Mouse (Mus musculus) brown adipose tissue, adult 24 weeks (tissue): Measurements from ENCODE around the gene Nfe2l1. TPM values are rescaled to one million over a fixed set of nuclear protein-coding genes. Genes with fewer than 3 reads are reported as not detected.
"Not testable (repeated sequence)": the region's sequence is repeated elsewhere in the genome, so short reads cannot be mapped to it uniquely, and the experiment has no call there.

ENCODE experiments used
- H3K27ac ChIP-seq: fragments of 200-500 bp; replicated peaks from 2 replicates; pipeline ENCODE4 v1.5.1; 2012; ENCODE audit warnings: low read depth, mild to moderate bottlenecking, low read length
- H3K4me1 ChIP-seq: fragments of 200-500 bp; 2 replicates; pipeline ENCODE4 v1.6.1; 2012; ENCODE audit warnings: low read length, mixed read lengths; ENCODE audit not compliant: control insufficient read depth, insufficient read depth, insufficient read length
- H3K4me3 ChIP-seq: fragments of 200-500 bp; 2 replicates; pipeline ENCODE4 v1.5.1; 2012; ENCODE audit warnings: low read depth, mild to moderate bottlenecking, low read length, moderate library complexity; ENCODE audit not compliant: insufficient read depth
- polyA plus RNA-seq: library from polyadenylated mRNA; stranded (reverse); fragments of >200 nt; gene quantifications from 2 replicates; pipeline ENCODE4 v1.2.4, GENCODE M21; 2012; ENCODE audit not compliant: missing spikeins, insufficient read depth, insufficient read length

Gene Nfe2l1
- polyA plus RNA-seq, 1 experiment = 448 TPM

- Histone ChIP-seq H3K4me3 (no peak overlapping the region), H3K27ac (no peak overlapping the region), H3K4me1 (peaks cover 2% of the 10 kb centered on the region)
Measured at GRCm38 (mm10) chr11:96816979-96817378, 12.8 kb downstream of the Nfe2l1 start.

GRCm38 (mm10) chr11:96816494-96816893 lies 13.3 kb downstream of the Nfe2l1 start:
- no peak overlapping the region for H3K4me3 ChIP-seq
- H3K4me1 ChIP-seq = peaks cover 2% of the 10 kb centered on the region
- no peak overlapping the region for H3K27ac ChIP-seq

DNA sequence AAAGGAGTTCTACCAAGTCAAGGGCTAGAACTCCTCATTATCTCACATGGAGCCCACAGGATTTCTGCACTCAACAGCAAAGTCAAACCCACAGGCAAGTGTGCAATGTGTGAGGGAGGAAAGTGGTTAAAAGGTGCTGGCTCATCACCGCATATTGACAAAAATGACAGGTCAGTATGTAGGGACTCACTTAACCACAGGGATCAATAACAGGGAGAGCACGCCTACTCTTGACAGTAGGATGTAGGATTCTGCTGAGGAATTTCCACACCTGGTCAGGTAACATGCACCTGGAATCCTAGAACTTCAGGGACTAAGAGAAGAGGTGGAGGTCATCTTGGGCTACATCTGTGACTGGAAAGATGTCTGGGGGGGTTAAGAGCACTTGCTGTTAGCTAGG lies 13.9 kb downstream of the Nfe2l1 start:
- H3K4me1 ChIP-seq = peaks cover 2% of the 10 kb centered on the region
- no peak overlapping the region for H3K4me3 ChIP-seq

DNA sequence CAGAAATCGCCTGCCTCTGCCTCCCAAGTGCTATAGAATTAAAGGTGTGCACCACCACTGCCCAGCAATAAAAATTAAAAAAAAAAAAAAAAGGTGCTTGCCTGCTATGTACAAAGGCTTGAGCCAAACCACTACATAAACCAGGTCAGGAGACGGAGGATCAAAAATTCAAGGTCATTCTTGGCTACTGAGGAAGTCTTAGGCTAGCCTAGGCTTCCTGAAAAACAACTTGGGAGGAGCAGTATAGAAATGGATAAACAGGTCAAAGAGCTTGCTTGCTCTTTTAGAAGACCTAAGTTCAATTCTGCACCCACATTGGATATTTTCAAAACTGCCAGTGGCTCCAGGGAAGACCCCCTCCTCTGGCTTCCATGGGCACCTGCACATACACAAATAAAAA lies 15.3 kb downstream of the Nfe2l1 start:
- no peak overlapping the region for H3K4me3 ChIP-seq
- H3K4me1 ChIP-seq = peaks cover 2% of the 10 kb centered on the region
- no peak overlapping the region for H3K27ac ChIP-seq

More for the DNA sequence above, 13.9 kb downstream of the Nfe2l1 start:
- no peak overlapping the region for H3K27ac ChIP-seq

- no peak overlapping the region for H3K4me3 ChIP-seq
- H3K27ac ChIP-seq = no peak overlapping the region
- peaks cover 2% of the 10 kb centered on the region for H3K4me1 ChIP-seq
Measured at GRCm38 (mm10) chr11:96813920-96814319, 15.8 kb downstream of the Nfe2l1 start.

GRCm38 (mm10) chr11:96813455-96813854 lies 16.3 kb downstream of the Nfe2l1 start:
- H3K4me3 ChIP-seq = no peak overlapping the region
- peaks cover 2% of the 10 kb centered on the region for H3K4me1 ChIP-seq
- no peak overlapping the region for H3K27ac ChIP-seq

- not testable (repeated sequence) for H3K4me1 ChIP-seq, H3K4me3 ChIP-seq, H3K27ac ChIP-seq
Measured at GRCm38 (mm10) chr11:96811188-96811587, 18.6 kb downstream of the Nfe2l1 start.

DNA sequence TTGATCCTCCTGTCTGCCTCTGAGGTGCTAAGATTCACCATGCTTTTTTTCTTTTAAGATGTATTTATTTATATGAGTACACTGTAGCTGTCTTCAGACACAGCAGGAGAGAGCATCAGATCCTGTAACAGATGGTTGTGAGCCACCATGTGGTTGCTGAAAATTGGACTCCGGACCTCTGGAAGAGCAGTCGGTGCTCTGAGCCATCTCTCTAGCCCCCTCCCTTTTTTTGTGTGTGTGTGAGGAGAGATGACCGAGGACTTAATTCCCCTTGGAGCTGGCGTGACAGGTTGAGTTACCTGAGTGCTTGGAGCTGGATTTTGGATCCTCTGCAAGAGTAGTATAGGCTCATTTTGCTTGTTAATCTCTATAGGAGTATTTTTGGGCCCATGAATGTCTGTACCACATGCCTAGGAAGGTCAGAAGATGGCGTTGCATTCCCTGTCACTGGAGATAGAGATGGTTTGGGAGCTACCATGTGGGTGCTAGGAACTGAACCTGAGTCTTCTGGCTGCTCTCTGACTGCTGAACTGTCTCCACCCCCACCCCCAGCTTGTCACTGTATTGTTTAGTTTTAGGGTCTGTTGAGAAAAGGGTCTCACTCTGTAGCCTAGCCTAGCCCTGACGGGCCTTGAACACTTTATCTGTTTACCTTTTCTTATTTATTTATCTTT lies 20.1 kb downstream of the Nfe2l1 start:
- no peak overlapping the region for H3K27ac ChIP-seq
- peaks cover 2% of the 10 kb centered on the region for H3K4me1 ChIP-seq
- H3K4me3 ChIP-seq = no peak overlapping the region

DNA sequence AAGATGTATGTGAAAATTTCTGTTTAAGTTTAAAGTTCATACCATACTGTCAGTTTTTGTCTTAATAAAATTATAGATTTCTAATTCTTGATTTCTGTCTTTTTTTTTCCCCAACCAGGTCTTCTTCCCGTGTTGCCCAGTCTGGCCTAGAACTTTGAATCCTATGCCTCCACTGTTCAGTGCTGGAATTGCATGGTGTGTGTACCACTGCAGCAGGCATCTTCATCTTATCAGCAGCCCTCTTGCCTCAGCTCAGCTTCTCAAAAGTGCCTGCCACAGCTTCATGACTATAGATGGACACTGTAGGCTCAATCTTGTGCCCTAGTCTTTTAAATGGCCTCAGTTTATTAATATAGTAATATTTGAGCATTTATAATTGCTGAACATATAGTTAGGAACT lies 21.7 kb downstream of the Nfe2l1 start:
- no peak overlapping the region for H3K4me3 ChIP-seq
- H3K27ac ChIP-seq = no peak overlapping the region

DNA sequence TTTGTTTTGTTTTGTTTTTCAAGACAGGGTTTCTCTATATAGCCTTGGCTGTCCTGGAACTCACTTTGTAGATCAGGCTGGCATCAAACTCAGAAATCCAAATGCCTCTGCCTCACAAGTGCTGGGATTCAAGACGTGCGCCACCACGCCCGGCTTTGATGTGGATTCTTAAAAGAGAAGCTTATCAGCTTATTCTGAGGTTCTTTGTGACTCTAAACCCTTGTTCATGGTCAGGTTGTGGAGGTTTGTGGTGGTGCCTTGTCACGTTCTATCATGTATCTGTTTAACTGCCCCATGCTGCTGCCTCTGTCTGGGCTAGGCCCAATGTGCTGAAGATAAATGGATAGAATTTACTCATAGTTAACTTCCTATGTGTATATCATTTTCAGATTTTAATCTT lies 24.2 kb downstream of the Nfe2l1 start:
- no peak overlapping the region for H3K4me3 ChIP-seq
- H3K4me1 ChIP-seq = no peaks in the 10 kb centered on the region
- no peak overlapping the region for H3K27ac ChIP-seq

More for the DNA sequence above, 21.7 kb downstream of the Nfe2l1 start:
- H3K4me1 ChIP-seq = no peaks in the 10 kb centered on the region; the same call in 1 of the 2 replicates

DNA sequence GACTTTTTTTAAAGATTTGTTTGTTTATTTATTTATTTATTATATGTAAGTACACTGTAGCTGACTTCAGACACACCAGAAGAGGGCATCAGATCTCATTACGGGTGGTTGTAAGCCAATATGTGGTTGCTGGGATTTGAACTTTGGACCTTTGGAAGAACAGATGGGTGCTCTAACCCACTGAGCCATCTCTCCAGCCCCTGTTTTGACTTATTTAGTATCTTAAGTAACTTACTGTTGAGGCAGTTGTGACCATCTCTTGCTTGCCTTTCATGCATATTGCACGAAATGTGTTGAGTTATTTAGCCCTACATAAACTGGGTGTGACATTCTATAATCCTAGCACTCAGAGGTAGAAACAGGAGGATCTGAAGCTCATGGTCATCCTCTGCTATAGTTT lies 30.3 kb downstream of the Nfe2l1 start:
- H3K27ac ChIP-seq = no peak overlapping the region
- no peaks in the 10 kb centered on the region for H3K4me1 ChIP-seq
- H3K4me3 ChIP-seq = no peak overlapping the region

DNA sequence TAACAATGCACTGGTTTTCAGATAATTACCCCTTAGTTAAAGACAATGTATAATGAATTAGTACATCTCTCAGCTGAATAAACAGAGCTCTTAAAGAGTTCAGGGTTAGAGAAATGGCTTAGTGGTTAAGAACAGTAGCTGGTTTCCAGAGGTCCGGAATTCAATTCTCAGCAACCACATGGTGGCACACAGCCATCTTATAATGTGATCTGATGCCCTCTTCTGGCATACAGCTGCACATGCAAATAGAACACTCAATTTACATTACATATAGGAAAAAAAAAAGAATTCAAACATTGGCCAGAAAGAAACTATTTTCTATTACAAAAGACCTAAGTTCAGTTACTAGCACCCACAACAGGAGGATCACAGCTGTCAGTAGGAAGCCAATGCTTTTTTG lies 33.2 kb downstream of the Nfe2l1 start:
- H3K4me3 ChIP-seq = no peak overlapping the region
- H3K4me1 ChIP-seq = no peaks in the 10 kb centered on the region
- no peak overlapping the region for H3K27ac ChIP-seq

DNA sequence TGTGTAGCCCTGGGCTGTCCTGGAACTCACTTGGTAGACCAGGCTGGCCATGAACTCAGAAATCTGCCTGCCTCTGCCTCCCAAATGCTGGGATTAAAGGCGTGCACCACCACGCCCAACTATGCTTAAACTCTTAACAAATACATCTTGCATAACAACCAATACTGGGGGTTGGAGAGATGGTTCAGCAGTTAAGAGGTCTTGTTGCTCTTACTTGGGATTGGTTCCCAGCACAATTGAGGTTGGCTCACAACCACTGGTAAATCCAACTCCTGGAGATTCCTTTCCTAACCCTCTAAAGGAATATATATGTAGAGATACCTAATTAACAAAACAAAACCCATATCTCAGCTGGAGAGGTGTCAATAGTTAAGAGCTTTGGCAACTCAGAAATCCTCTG lies 33.7 kb downstream of the Nfe2l1 start:
- no peaks in the 10 kb centered on the region for H3K4me1 ChIP-seq

DNA sequence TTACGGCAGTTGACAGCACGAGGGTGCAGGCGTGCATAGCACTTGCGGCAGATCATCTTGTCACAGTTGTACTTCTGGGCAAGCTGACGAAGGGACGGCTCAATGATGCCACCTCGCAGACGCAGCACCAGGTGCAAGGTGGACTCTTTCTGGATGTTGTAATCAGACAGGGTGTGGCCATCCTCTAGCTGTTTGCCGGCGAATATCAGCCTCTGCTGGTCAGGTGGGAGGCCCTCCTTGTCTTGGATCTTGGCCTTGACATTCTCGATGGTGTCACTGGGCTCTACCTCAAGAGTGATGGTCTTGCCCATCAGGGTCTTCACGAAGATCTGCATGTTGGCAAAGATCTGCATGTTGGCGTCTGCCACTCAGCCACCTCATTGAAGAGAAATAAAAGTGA lies 34.3 kb downstream of the Nfe2l1 start:
- Histone ChIP-seq H3K27ac (no peak overlapping the region), H3K4me3 (no peak overlapping the region), H3K4me1 (no peaks in the 10 kb centered on the region)

More for the DNA sequence above, 33.7 kb downstream of the Nfe2l1 start:
- H3K4me3 ChIP-seq = no peak overlapping the region
- no peak overlapping the region for H3K27ac ChIP-seq

- Histone ChIP-seq H3K4me3 (peak overlapping the region; percentile 18; the same call in 1 of the 2 replicates), H3K27ac (no peak overlapping the region), H3K4me1 (peaks cover 6% of the 10 kb centered on the region)
Measured at GRCm38 (mm10) chr11:96790681-96791080, 39.1 kb downstream of the Nfe2l1 start.

GRCm38 (mm10) chr11:96789990-96790389 lies 39.8 kb downstream of the Nfe2l1 start:
- peak overlapping the region; percentile 83 for H3K4me3 ChIP-seq
- 0 out of 2 replicates have a peak overlapping the region, but pooled peaks have one; percentile 17 for H3K27ac ChIP-seq
- H3K4me1 ChIP-seq = peaks cover 6% of the 10 kb centered on the region
